Mouse (Mus musculus): ENCODE measurements around the gene Elof1. TPM values are rescaled to one million over a fixed set of nuclear protein-coding genes. Genes with fewer than 3 reads are reported as not detected.

Gene Elof1
- polyA plus RNA-seq, 1 experiment = 176 TPM

- no peak for TF ChIP-seq CTCF (IDR thresholded peaks at IDR 0.05; ENCODE audit: insufficient read depth, low read length)
- TF ChIP-seq POLR2A (IDR thresholded peaks at IDR 0.05; ENCODE audit: borderline replicate concordance, extremely low read depth, low read depth, low read length) = no peak
- Histone ChIP-seq H3K4me3 (replicated peaks; ENCODE audit: extremely low read depth, low read depth, low read length) (no peak overlapping the region), H3K4me1 (ENCODE audit: control insufficient read depth, insufficient read depth, low read length) (no peaks in the 10 kb centered on the region)
- 86% methylated on average over 5 of the region's 5 CpGs for WGBS
- no peak for DNase-seq
Measured at GRCm38 (mm10) chr9:22139746-22140145, 22.8 kb upstream of the Elof1 start.

- Histone ChIP-seq H3K4me1 (ENCODE audit: control insufficient read depth, insufficient read depth, low read length) (no peaks in the 10 kb centered on the region), H3K4me3 (replicated peaks; ENCODE audit: extremely low read depth, low read depth, low read length) (no peak overlapping the region)
- 17% methylated on average over 2 of the region's 2 CpGs for WGBS
- DNase-seq = peak; percentile 46
- TF ChIP-seq CTCF (IDR thresholded peaks at IDR 0.05; ENCODE audit: insufficient read depth, low read length) (peak; percentile 96), POLR2A (IDR thresholded peaks at IDR 0.05; ENCODE audit: borderline replicate concordance, extremely low read depth, low read depth, low read length) (no peak)
Measured at GRCm38 (mm10) chr9:22138480-22138879, 21.5 kb upstream of the Elof1 start.

GRCm38 (mm10) chr9:22136765-22137547 is 20.0 kb upstream of the Elof1 start:
- no peak for DNase-seq
- WGBS = 39% methylated on average over 23 of the region's 23 CpGs
- no peaks in the 10 kb centered on the region for H3K4me1 ChIP-seq (ENCODE audit: control insufficient read depth, insufficient read depth, low read length)
- no peak overlapping the region for H3K4me3 ChIP-seq (replicated peaks; ENCODE audit: extremely low read depth, low read depth, low read length)
- TF ChIP-seq CTCF (IDR thresholded peaks at IDR 0.05; ENCODE audit: insufficient read depth, low read length) = no peak
- no peak for TF ChIP-seq POLR2A (IDR thresholded peaks at IDR 0.05; ENCODE audit: borderline replicate concordance, extremely low read depth, low read depth, low read length)

- WGBS = 62% methylated on average over 7 of the region's 7 CpGs
- TF ChIP-seq CTCF (IDR thresholded peaks at IDR 0.05; ENCODE audit: insufficient read depth, low read length) = no peak
- no peak for TF ChIP-seq POLR2A (IDR thresholded peaks at IDR 0.05; ENCODE audit: borderline replicate concordance, extremely low read depth, low read depth, low read length)
Measured at GRCm38 (mm10) chr9:22135644-22136390, 18.8 kb upstream of the Elof1 start, which contains the start of gene Acp5. Gene Acp5, minus strand, starts transcription at chr9:22135711.

GRCm38 (mm10) chr9:22134988-22135643 is 18.1 kb upstream of the Elof1 start:
- no peak for TF ChIP-seq POLR2A (IDR thresholded peaks at IDR 0.05; ENCODE audit: borderline replicate concordance, extremely low read depth, low read depth, low read length)
- TF ChIP-seq CTCF (IDR thresholded peaks at IDR 0.05; ENCODE audit: insufficient read depth, low read length) = no peak
- WGBS = 74% methylated on average over 9 of the region's 9 CpGs
- H3K4me1 ChIP-seq (ENCODE audit: control insufficient read depth, insufficient read depth, low read length) = peaks cover 2% of the 10 kb centered on the region; the same call in 1 of the 2 replicates
- DNase-seq = no peak
- H3K4me3 ChIP-seq (replicated peaks; ENCODE audit: extremely low read depth, low read depth, low read length) = no peak overlapping the region

More at GRCm38 (mm10) chr9:22135644-22136390, 18.8 kb upstream of the Elof1 start, which contains the start of gene Acp5:
- Histone ChIP-seq H3K4me1 (ENCODE audit: control insufficient read depth, insufficient read depth, low read length) (peaks cover 2% of the 10 kb centered on the region; the same call in 1 of the 2 replicates), H3K4me3 (replicated peaks; ENCODE audit: extremely low read depth, low read depth, low read length) (no peak within 1 kb of the TSS)
- no peak for DNase-seq

- Histone ChIP-seq H3K4me1 (ENCODE audit: control insufficient read depth, insufficient read depth, low read length) (peaks cover 2% of the 10 kb centered on the region; the same call in 1 of the 2 replicates), H3K4me3 (replicated peaks; ENCODE audit: extremely low read depth, low read depth, low read length) (no peak overlapping the region)
- no peak for TF ChIP-seq CTCF (IDR thresholded peaks at IDR 0.05; ENCODE audit: insufficient read depth, low read length)
- no peak for TF ChIP-seq POLR2A (IDR thresholded peaks at IDR 0.05; ENCODE audit: borderline replicate concordance, extremely low read depth, low read depth, low read length)
- DNase-seq = no peak
- 80% methylated on average over 7 of the region's 7 CpGs for WGBS
Measured at GRCm38 (mm10) chr9:22134246-22134890, 17.4 kb upstream of the Elof1 start.

GRCm38 (mm10) chr9:22132220-22132619 is 15.2 kb upstream of the Elof1 start:
- TF ChIP-seq POLR2A (IDR thresholded peaks at IDR 0.05; ENCODE audit: borderline replicate concordance, extremely low read depth, low read depth, low read length) (no peak), CTCF (IDR thresholded peaks at IDR 0.05; ENCODE audit: insufficient read depth, low read length) (no peak)
- Histone ChIP-seq H3K4me3 (replicated peaks; ENCODE audit: extremely low read depth, low read depth, low read length) (no peak overlapping the region), H3K4me1 (ENCODE audit: control insufficient read depth, insufficient read depth, low read length) (peaks cover 2% of the 10 kb centered on the region; the same call in 1 of the 2 replicates)
- 43% methylated on average over 11 of the region's 11 CpGs for WGBS
- no peak for DNase-seq

GRCm38 (mm10) chr9:22131226-22131981 is 14.4 kb upstream of the Elof1 start:
- Histone ChIP-seq H3K4me1 (ENCODE audit: control insufficient read depth, insufficient read depth, low read length) (peaks cover 2% of the 10 kb centered on the region; the same call in 1 of the 2 replicates), H3K4me3 (replicated peaks; ENCODE audit: extremely low read depth, low read depth, low read length) (peak overlapping the region; percentile 64)
- peak; percentile 38 for DNase-seq
- WGBS = 2% methylated on average over 35 of the region's 35 CpGs
- no peak for TF ChIP-seq CTCF (IDR thresholded peaks at IDR 0.05; ENCODE audit: insufficient read depth, low read length)
- TF ChIP-seq POLR2A (IDR thresholded peaks at IDR 0.05; ENCODE audit: borderline replicate concordance, extremely low read depth, low read depth, low read length) = no peak

Data from lung, adult 2 months (tissue).